Mouse (Mus musculus) midbrain, postnatal 0 days (tissue): Measurements from ENCODE around the gene Cbr1. TPM values are rescaled to one million over a fixed set of nuclear protein-coding genes. Genes with fewer than 3 reads are reported as not detected.

Experiments used
- ATAC-seq: fragments of 200-750 bp; cut with Nextera tagmentation; 2 replicates; pipeline ENCODE4 v1.8.0; 2017; ENCODE audit warnings: moderate number of reproducible peaks, mild to moderate bottlenecking, moderate TSS enrichment, moderate library complexity; ENCODE audit not compliant: low FRiP score
- DNase-seq: peaks from one replicate; pipeline ENCODE4 v3.0.0-alpha.2; 2015; ENCODE audit warnings: low spot score
- H3K27ac ChIP-seq: fragments of 300-500 bp; sonication (generic); 2 replicates; pipeline ENCODE4 v1.5.1; 2014; ENCODE audit warnings: low read depth, mild to moderate bottlenecking, low read length, mixed read lengths
- H3K27me3 ChIP-seq: fragments of 300-500 bp; sonication (generic); 2 replicates; pipeline ENCODE4 v1.6.1; 2014; ENCODE audit warnings: low read length, control low read depth, mixed read lengths; ENCODE audit not compliant: insufficient read depth
- H3K36me3 ChIP-seq: fragments of 300-500 bp; sonication (generic); 2 replicates; pipeline ENCODE4 v1.6.1; 2014; ENCODE audit warnings: low read length, control low read depth, mixed read lengths; ENCODE audit not compliant: insufficient read depth
- H3K4me1 ChIP-seq: fragments of 300-500 bp; sonication (generic); 2 replicates; pipeline ENCODE4 v1.6.1; 2014; ENCODE audit warnings: mild to moderate bottlenecking, control low read depth, antibody characterized with exemption, low read length, mixed read lengths; ENCODE audit not compliant: insufficient read depth
- H3K4me2 ChIP-seq: fragments of 300-500 bp; sonication (generic); 2 replicates; pipeline ENCODE4 v1.6.1; 2014; ENCODE audit warnings: low read depth, mild to moderate bottlenecking, low read length, mixed read lengths; ENCODE audit not compliant: poor library complexity, severe bottlenecking
- H3K4me3 ChIP-seq: fragments of 300-500 bp; sonication (generic); 2 replicates; pipeline ENCODE4 v1.5.1; 2014; ENCODE audit warnings: low read depth, mild to moderate bottlenecking, low read length, moderate library complexity
- H3K9ac ChIP-seq: fragments of 300-500 bp; sonication (generic); replicated peaks from 2 replicates; pipeline ENCODE4 v1.6.1; 2014; ENCODE audit warnings: mild to moderate bottlenecking, low read length, moderate library complexity, mixed read lengths; ENCODE audit not compliant: poor library complexity, severe bottlenecking
- H3K9me3 ChIP-seq: fragments of 300-500 bp; sonication (generic); 2 replicates; pipeline ENCODE4 v1.6.1; 2016; ENCODE audit warnings: low read length, control low read depth
- CTCF ChIP-seq: IDR thresholded peaks from 2 replicates; pipeline ENCODE4 v1.5.1; 2016; ENCODE audit warnings: antibody characterized with exemption, mild to moderate bottlenecking
- WGBS: fragments of 180-500 bp; shearing (Covaris S2); extraction: QIAGEN DNeasy Blood & Tissue Kit; methylation state at CpG from one replicate; pipeline ENCODE4 v1.1.7; 2014; 5-methylcytosine and 5-hydroxymethylcytosine counted together
- polyA plus RNA-seq: library from polyadenylated mRNA; unstranded; fragments of >200 nt; fragmentation: Nextera tagmentation; extraction: Ambion mirVana; gene quantifications from 2 replicates; pipeline ENCODE4 v1.2.1, GENCODE M21; 2015
- total RNA-seq: library from RNA; depleted of rRNA; stranded (reverse); fragments of >200 nt; gene quantifications from 2 replicates; pipeline ENCODE4 v1.2.3, GENCODE M21; 2014

Cbr1 gene
- total and polyA plus RNA-seq, 2 experiments from 2014 or later, result 103 to 111 TPM

DNA sequence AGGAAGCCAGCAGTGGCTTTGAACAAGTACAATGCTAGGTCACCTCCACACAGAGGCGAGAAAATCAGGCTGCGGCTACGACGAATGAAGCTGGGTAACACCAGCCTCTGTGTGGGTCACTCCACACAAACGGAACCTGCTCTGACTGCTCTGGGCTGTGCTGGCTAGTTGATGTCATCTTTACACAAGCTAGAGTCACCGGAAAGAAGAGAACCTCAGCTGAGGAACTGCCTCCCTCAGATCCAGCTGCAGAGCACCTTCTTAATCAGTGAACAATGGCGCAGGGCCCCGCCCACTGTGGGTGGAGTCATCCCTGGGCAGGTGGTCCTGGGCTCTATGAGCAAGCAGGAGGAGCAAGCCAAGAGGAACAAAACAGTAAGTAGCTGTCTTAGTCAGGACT lies 19.3 kb upstream of the Cbr1 start:
- Histone ChIP-seq H3K27me3 (no peaks in the 10 kb centered on the region), H3K4me3 (no peak overlapping the region), H3K9me3 (no peaks in the 10 kb centered on the region), H3K9ac (no peak overlapping the region), H3K4me1 (no peaks in the 10 kb centered on the region), H3K27ac (no peak overlapping the region), H3K36me3 (peaks cover 41% of the 10 kb centered on the region), H3K4me2 (no peak overlapping the region)
- DNase-seq (no peak), ATAC-seq (no peak)
- WGBS, result 70% methylated on average over 8 of the region's 8 CpGs
- TF ChIP-seq CTCF, result no peak

DNA sequence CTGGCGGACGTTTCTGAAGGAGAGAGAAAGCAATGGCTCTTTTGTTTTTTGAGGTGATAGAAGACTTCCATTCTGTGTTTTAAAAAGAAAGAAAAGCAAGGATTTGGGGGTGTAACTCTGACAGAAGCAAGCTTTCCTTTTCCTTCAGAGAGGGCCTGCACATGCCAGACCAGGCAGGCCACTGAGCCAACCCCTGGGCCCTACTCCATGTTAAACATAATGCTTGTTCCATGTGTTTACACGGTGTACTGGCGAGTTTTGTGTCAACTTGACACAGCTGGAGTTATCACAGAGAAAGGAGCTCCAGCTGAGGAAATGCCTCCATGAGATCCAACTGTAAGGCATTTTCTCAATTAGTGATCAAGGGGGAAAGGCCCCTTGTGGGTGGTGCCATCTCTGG lies 17.4 kb upstream of the Cbr1 start:
- 56% methylated on average over 4 of the region's 4 CpGs for WGBS
- H3K36me3 ChIP-seq, result peaks cover 49% of the 10 kb centered on the region
- no peak for DNase-seq

DNA sequence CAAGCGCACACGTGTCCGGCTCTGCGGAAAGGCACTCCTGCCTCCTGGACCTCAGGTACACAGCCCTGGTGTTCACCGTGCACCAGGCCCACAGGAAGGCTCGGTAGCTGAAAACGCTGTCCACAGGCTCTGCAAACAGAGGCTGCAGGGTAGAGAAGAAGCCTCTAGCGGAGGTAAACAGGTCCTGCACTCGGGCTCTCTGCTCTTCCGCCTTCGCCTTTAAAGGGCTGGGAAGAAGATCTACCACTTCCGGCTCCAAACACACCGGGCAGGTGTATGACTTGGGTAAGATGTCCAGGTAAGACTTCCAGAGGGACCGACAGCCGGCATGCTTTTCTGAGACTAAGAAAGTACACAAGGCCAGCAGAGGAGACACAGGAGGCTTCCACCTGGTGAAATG lies 14.7 kb upstream of the Cbr1 start:
- H3K9me3 ChIP-seq, result no peaks in the 10 kb centered on the region
- no peak overlapping the region for H3K27ac ChIP-seq
- DNase-seq (no peak), ATAC-seq (no peak)
- no peak overlapping the region for H3K4me2 ChIP-seq
- no peaks in the 10 kb centered on the region for H3K27me3 ChIP-seq
- no peak overlapping the region for H3K9ac ChIP-seq
- H3K4me1 ChIP-seq, result no peaks in the 10 kb centered on the region
- TF ChIP-seq CTCF, result no peak
- no peak overlapping the region for H3K4me3 ChIP-seq
- H3K36me3 ChIP-seq, result peaks cover 41% of the 10 kb centered on the region
- 96% methylated on average over 15 of the region's 15 CpGs for WGBS

More for the DNA sequence above, 17.4 kb upstream of the Cbr1 start:
- Histone ChIP-seq H3K27me3 (no peaks in the 10 kb centered on the region), H3K9ac (no peak overlapping the region), H3K9me3 (no peaks in the 10 kb centered on the region), H3K4me1 (no peaks in the 10 kb centered on the region), H3K27ac (no peak overlapping the region), H3K4me2 (no peak overlapping the region), H3K4me3 (no peak overlapping the region)
- TF ChIP-seq CTCF, result no peak
- ATAC-seq, result no peak

DNA sequence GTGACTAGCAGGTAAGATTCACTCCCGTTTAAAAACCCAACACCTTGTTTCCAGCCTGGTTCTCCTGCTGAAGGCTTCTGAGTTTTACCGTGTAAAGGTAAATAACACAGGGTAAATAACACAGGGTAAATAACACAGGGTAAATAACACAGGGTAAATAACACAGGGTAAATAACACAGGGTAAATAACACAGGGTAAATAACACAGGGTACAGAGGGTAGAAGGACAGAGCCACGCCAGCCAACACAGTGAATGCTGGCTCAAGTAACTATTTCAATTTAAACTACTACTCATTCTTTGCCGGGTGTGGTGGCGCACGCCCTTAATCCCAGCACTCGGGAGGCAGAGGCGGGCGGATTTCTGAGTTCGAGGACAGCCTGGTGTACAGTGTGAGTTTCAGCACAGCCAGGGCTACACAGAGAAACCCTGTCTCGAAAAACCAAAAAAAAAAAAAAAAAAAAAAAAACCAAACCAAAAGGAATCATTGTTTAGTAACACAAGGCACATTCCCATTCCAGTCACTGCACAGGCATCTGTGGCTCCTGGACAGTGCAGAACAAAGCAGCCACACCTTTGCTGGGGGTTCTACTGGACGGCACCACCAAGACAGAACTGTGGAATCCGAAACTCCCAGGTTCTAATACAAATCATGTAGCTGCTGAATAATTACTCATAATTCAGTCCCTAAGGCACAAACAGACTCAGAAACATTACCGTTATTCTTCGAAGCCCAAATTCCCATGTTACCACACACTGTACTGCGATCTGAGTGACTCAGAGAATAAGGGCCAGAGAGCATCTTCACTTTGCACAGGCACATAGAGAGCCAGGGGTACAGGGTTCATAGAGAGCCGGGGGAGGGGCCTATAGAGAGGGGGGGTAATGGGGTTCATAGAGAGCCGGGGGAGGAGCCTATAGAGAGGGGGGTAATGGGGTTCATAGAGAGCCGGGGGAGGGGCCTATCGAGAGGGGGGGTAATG lies 13.9 kb upstream of the Cbr1 start:
- Histone ChIP-seq H3K27ac (no peak overlapping the region), H3K4me1 (no peaks in the 10 kb centered on the region), H3K4me3 (no peak overlapping the region), H3K9ac (no peak overlapping the region), H3K36me3 (peaks cover 43% of the 10 kb centered on the region), H3K27me3 (no peaks in the 10 kb centered on the region), H3K4me2 (no peak overlapping the region), H3K9me3 (no peaks in the 10 kb centered on the region)
- WGBS, result 90% methylated on average over 20 of the region's 20 CpGs
- TF ChIP-seq CTCF, result no peak
- ATAC-seq, result no peak
- DNase-seq, result no peak

DNA sequence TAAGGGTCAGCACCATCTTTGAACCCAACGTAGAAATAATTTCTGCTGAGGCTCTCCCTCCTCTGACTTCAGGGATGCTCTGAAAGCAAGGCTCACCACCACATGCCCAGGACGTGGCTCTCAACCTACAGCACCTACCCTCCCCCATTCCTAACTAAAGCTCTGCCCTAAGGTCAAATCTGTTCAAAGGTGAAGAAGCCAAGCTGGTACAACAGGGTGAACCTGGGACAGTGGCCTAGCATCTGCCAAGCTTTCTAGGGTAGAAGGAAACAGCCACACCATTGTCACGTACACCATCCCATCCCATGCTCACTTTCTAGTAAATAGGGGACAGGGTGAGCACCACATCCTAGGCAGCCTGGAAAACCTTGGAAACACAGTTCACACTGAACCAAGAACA lies 12.9 kb upstream of the Cbr1 start:
- H3K4me1 ChIP-seq, result no peaks in the 10 kb centered on the region
- no peak overlapping the region for H3K4me2 ChIP-seq
- no peak overlapping the region for H3K27ac ChIP-seq
- ATAC-seq (no peak), DNase-seq (no peak)
- 96% methylated on average over 3 of the region's 3 CpGs for WGBS
- no peak overlapping the region for H3K9ac ChIP-seq
- peaks cover 53% of the 10 kb centered on the region for H3K36me3 ChIP-seq
- no peak for TF ChIP-seq CTCF
- H3K9me3 ChIP-seq, result no peaks in the 10 kb centered on the region
- H3K27me3 ChIP-seq, result no peaks in the 10 kb centered on the region
- no peak overlapping the region for H3K4me3 ChIP-seq

DNA sequence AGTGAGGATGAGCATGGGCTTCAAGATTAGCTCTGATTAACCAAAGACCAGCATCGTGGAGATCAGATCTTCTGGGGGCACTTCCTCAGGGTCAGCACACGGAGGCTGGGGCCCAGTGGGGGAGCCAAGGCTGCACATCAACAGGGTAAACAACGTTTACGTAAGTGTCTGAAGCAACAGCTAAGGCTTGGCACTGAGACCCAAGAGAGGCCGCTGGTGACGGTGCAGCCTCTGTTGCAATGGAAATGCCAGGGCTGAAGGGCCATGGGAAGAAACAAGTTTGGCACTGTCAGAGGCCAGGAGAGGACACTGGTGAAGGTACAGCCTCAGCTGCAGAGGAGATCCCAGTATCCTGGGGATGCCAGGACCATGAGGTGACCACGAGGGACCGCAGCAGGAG lies 12.2 kb upstream of the Cbr1 start:
- peaks cover 60% of the 10 kb centered on the region for H3K36me3 ChIP-seq

More for the DNA sequence above, 12.2 kb upstream of the Cbr1 start:
- ATAC-seq (no peak), DNase-seq (no peak)
- Histone ChIP-seq H3K27ac (no peak overlapping the region), H3K27me3 (no peaks in the 10 kb centered on the region), H3K4me1 (no peaks in the 10 kb centered on the region), H3K4me3 (no peak overlapping the region), H3K9ac (no peak overlapping the region), H3K9me3 (no peaks in the 10 kb centered on the region), H3K4me2 (no peak overlapping the region)
- 92% methylated on average over 8 of the region's 8 CpGs for WGBS
- TF ChIP-seq CTCF, result no peak
